Mouse (Mus musculus): ENCODE measurements around the gene Fam219a. TPM values are rescaled to one million over a fixed set of nuclear protein-coding genes. Genes with fewer than 3 reads are reported as not detected.

Gene Fam219a
- polyA plus RNA-seq, 1 experiment from 2014 or later: 2.0 TPM

GRCm38 (mm10) chr4:41522788-41523187 is 46.5 kb downstream of the Fam219a start:
- H3K27me3 ChIP-seq (replicated peaks; ENCODE audit: control insufficient read depth, insufficient read depth, low read length): no peaks in the 10 kb centered on the region
- no peak for ATAC-seq (replicated peaks; ENCODE audit: low FRiP score)
- no peaks in the 10 kb centered on the region for H3K36me3 ChIP-seq (ENCODE audit: control insufficient read depth, insufficient read depth, low read length)
- no peaks in the 10 kb centered on the region for H3K9me3 ChIP-seq (ENCODE audit: control insufficient read depth, low read length)
- no peaks in the 10 kb centered on the region for H3K4me1 ChIP-seq (replicated peaks; ENCODE audit: control insufficient read depth, insufficient read depth, low read length)
- DNase-seq (ENCODE audit: low spot score): no peak
- WGBS: 38% methylated on average over 5 of the region's 5 CpGs
- no peak overlapping the region for H3K4me3 ChIP-seq (ENCODE audit: low read depth, low read length)
- H3K4me2 ChIP-seq: no peak overlapping the region
- no peak overlapping the region for H3K9ac ChIP-seq (ENCODE audit: low read depth, low read length)
- H3K27ac ChIP-seq (ENCODE audit: low read depth, low read length): no peak overlapping the region

- H3K36me3 ChIP-seq (ENCODE audit: control insufficient read depth, insufficient read depth, low read length): no peaks in the 10 kb centered on the region
- 84% methylated on average over 6 of the region's 6 CpGs for WGBS
- ATAC-seq (replicated peaks; ENCODE audit: low FRiP score): no peak
These were observed 47.2 kb downstream of the Fam219a start for GRCm38 (mm10) chr4:41522136-41522535.

GRCm38 (mm10) chr4:41520641-41521040 is 48.7 kb downstream of the Fam219a start:
- H3K9ac ChIP-seq (ENCODE audit: low read depth, low read length): no peak overlapping the region
- DNase-seq (ENCODE audit: low spot score): no peak
- no peaks in the 10 kb centered on the region for H3K9me3 ChIP-seq (ENCODE audit: control insufficient read depth, low read length)
- H3K4me1 ChIP-seq (replicated peaks; ENCODE audit: control insufficient read depth, insufficient read depth, low read length): no peaks in the 10 kb centered on the region
- H3K27ac ChIP-seq (ENCODE audit: low read depth, low read length): no peak overlapping the region
- no peaks in the 10 kb centered on the region for H3K36me3 ChIP-seq (ENCODE audit: control insufficient read depth, insufficient read depth, low read length)
- ATAC-seq (replicated peaks; ENCODE audit: low FRiP score): no peak
- WGBS: 33% methylated on average over 14 of the region's 14 CpGs
- no peak overlapping the region for H3K4me2 ChIP-seq
- H3K4me3 ChIP-seq (ENCODE audit: low read depth, low read length): no peak overlapping the region
- H3K27me3 ChIP-seq (replicated peaks; ENCODE audit: control insufficient read depth, insufficient read depth, low read length): no peaks in the 10 kb centered on the region

More at GRCm38 (mm10) chr4:41522136-41522535, 47.2 kb downstream of the Fam219a start:
- no peak overlapping the region for H3K9ac ChIP-seq (ENCODE audit: low read depth, low read length)
- no peak overlapping the region for H3K27ac ChIP-seq (ENCODE audit: low read depth, low read length)
- H3K4me2 ChIP-seq: no peak overlapping the region
- no peaks in the 10 kb centered on the region for H3K27me3 ChIP-seq (replicated peaks; ENCODE audit: control insufficient read depth, insufficient read depth, low read length)
- DNase-seq (ENCODE audit: low spot score): no peak
- H3K4me3 ChIP-seq (ENCODE audit: low read depth, low read length): no peak overlapping the region
- no peaks in the 10 kb centered on the region for H3K9me3 ChIP-seq (ENCODE audit: control insufficient read depth, low read length)
- no peaks in the 10 kb centered on the region for H3K4me1 ChIP-seq (replicated peaks; ENCODE audit: control insufficient read depth, insufficient read depth, low read length)

GRCm38 (mm10) chr4:41519195-41519594 is 50.1 kb downstream of the Fam219a start:
- ATAC-seq (replicated peaks; ENCODE audit: low FRiP score) (no peak), DNase-seq (ENCODE audit: low spot score) (no peak)
- H3K9ac ChIP-seq (ENCODE audit: low read depth, low read length): no peak overlapping the region
- no peaks in the 10 kb centered on the region for H3K36me3 ChIP-seq (ENCODE audit: control insufficient read depth, insufficient read depth, low read length)
- no peaks in the 10 kb centered on the region for H3K27me3 ChIP-seq (replicated peaks; ENCODE audit: control insufficient read depth, insufficient read depth, low read length)
- no peak overlapping the region for H3K4me2 ChIP-seq
- no peak overlapping the region for H3K27ac ChIP-seq (ENCODE audit: low read depth, low read length)
- no peak overlapping the region for H3K4me3 ChIP-seq (ENCODE audit: low read depth, low read length)
- WGBS: 84% methylated on average over 5 of the region's 5 CpGs
- H3K9me3 ChIP-seq (ENCODE audit: control insufficient read depth, low read length): no peaks in the 10 kb centered on the region
- no peaks in the 10 kb centered on the region for H3K4me1 ChIP-seq (replicated peaks; ENCODE audit: control insufficient read depth, insufficient read depth, low read length)

- WGBS: 71% methylated on average over 7 of the region's 7 CpGs
- Histone ChIP-seq H3K9ac (ENCODE audit: low read depth, low read length) (no peak overlapping the region), H3K4me1 (replicated peaks; ENCODE audit: control insufficient read depth, insufficient read depth, low read length) (no peaks in the 10 kb centered on the region), H3K4me3 (ENCODE audit: low read depth, low read length) (no peak overlapping the region), H3K36me3 (ENCODE audit: control insufficient read depth, insufficient read depth, low read length) (no peaks in the 10 kb centered on the region), H3K27ac (ENCODE audit: low read depth, low read length) (no peak overlapping the region), H3K4me2 (no peak overlapping the region), H3K27me3 (replicated peaks; ENCODE audit: control insufficient read depth, insufficient read depth, low read length) (no peaks in the 10 kb centered on the region; the same call in 1 of the 2 replicates), H3K9me3 (ENCODE audit: control insufficient read depth, low read length) (no peaks in the 10 kb centered on the region)
- DNase-seq (ENCODE audit: low spot score) (no peak), ATAC-seq (replicated peaks; ENCODE audit: low FRiP score) (no peak)
These were observed 51.0 kb downstream of the Fam219a start for GRCm38 (mm10) chr4:41518349-41518748.

GRCm38 (mm10) chr4:41517233-41517632 is 52.1 kb downstream of the Fam219a start, which contains the start of gene 1110017D15Rik:
1110017D15Rik (minus strand) TSS chr4:41517333.
- Histone ChIP-seq H3K4me1 (replicated peaks; ENCODE audit: control insufficient read depth, insufficient read depth, low read length) (no peaks in the 10 kb centered on the region), H3K27ac (ENCODE audit: low read depth, low read length) (no peak within 1 kb of the TSS), H3K4me3 (ENCODE audit: low read depth, low read length) (no peak within 1 kb of the TSS), H3K27me3 (replicated peaks; ENCODE audit: control insufficient read depth, insufficient read depth, low read length) (no peaks in the 10 kb centered on the region; the same call in none of the 2 replicates), H3K4me2 (no peak within 1 kb of the TSS), H3K9me3 (ENCODE audit: control insufficient read depth, low read length) (no peaks in the 10 kb centered on the region), H3K9ac (ENCODE audit: low read depth, low read length) (no peak within 1 kb of the TSS), H3K36me3 (ENCODE audit: control insufficient read depth, insufficient read depth, low read length) (no peaks in the 10 kb centered on the region)
- no peak for DNase-seq (ENCODE audit: low spot score)
- no peak for ATAC-seq (replicated peaks; ENCODE audit: low FRiP score)
- 60% methylated on average over 2 of the region's 2 CpGs for WGBS

- peaks cover under 1% of the 10 kb centered on the region for H3K27me3 ChIP-seq (replicated peaks; ENCODE audit: control insufficient read depth, insufficient read depth, low read length)
- DNase-seq (ENCODE audit: low spot score) (no peak), ATAC-seq (replicated peaks; ENCODE audit: low FRiP score) (no peak)
- H3K9me3 ChIP-seq (ENCODE audit: control insufficient read depth, low read length): no peaks in the 10 kb centered on the region
- no peak overlapping the region for H3K9ac ChIP-seq (ENCODE audit: low read depth, low read length)
- H3K27ac ChIP-seq (ENCODE audit: low read depth, low read length): no peak overlapping the region
- H3K4me3 ChIP-seq (ENCODE audit: low read depth, low read length): no peak overlapping the region
- no peak overlapping the region for H3K4me2 ChIP-seq
- 22% methylated on average over 8 of the region's 8 CpGs for WGBS
- H3K36me3 ChIP-seq (ENCODE audit: control insufficient read depth, insufficient read depth, low read length): no peaks in the 10 kb centered on the region
- no peaks in the 10 kb centered on the region for H3K4me1 ChIP-seq (replicated peaks; ENCODE audit: control insufficient read depth, insufficient read depth, low read length)
These were observed 55.6 kb downstream of the Fam219a start for GRCm38 (mm10) chr4:41513714-41514113.

- Histone ChIP-seq H3K4me3 (ENCODE audit: low read depth, low read length) (no peak overlapping the region), H3K27me3 (replicated peaks; ENCODE audit: control insufficient read depth, insufficient read depth, low read length) (peaks cover 4% of the 10 kb centered on the region), H3K36me3 (ENCODE audit: control insufficient read depth, insufficient read depth, low read length) (no peaks in the 10 kb centered on the region), H3K27ac (ENCODE audit: low read depth, low read length) (no peak overlapping the region), H3K4me1 (replicated peaks; ENCODE audit: control insufficient read depth, insufficient read depth, low read length) (no peaks in the 10 kb centered on the region), H3K4me2 (no peak overlapping the region), H3K9me3 (ENCODE audit: control insufficient read depth, low read length) (no peaks in the 10 kb centered on the region), H3K9ac (ENCODE audit: low read depth, low read length) (no peak overlapping the region)
- 51% methylated on average over 4 of the region's 4 CpGs for WGBS
- DNase-seq (ENCODE audit: low spot score): no peak
- no peak for ATAC-seq (replicated peaks; ENCODE audit: low FRiP score)
These were observed 56.0 kb downstream of the Fam219a start for GRCm38 (mm10) chr4:41513309-41513708.

- no peak overlapping the region for H3K27ac ChIP-seq (ENCODE audit: low read depth, low read length)
- ATAC-seq (replicated peaks; ENCODE audit: low FRiP score): no peak
- H3K4me3 ChIP-seq (ENCODE audit: low read depth, low read length): no peak overlapping the region
- no peak for DNase-seq (ENCODE audit: low spot score)
- no peak overlapping the region for H3K4me2 ChIP-seq
- no peaks in the 10 kb centered on the region for H3K36me3 ChIP-seq (ENCODE audit: control insufficient read depth, insufficient read depth, low read length)
- H3K9me3 ChIP-seq (ENCODE audit: control insufficient read depth, low read length): no peaks in the 10 kb centered on the region
- 45% methylated on average over 7 of the region's 7 CpGs for WGBS
- peaks cover 10% of the 10 kb centered on the region for H3K4me1 ChIP-seq (replicated peaks; ENCODE audit: control insufficient read depth, insufficient read depth, low read length)
- peaks cover 16% of the 10 kb centered on the region for H3K27me3 ChIP-seq (replicated peaks; ENCODE audit: control insufficient read depth, insufficient read depth, low read length)
- H3K9ac ChIP-seq (ENCODE audit: low read depth, low read length): no peak overlapping the region
These were observed 61.3 kb downstream of the Fam219a start for GRCm38 (mm10) chr4:41507998-41508397.
